Mouse (Mus musculus): ENCODE data around the gene Fkbp11. TPM values are rescaled to one million over a fixed set of nuclear protein-coding genes. Genes with fewer than 3 reads are reported as not detected.

The Fkbp11 gene
- polyA plus RNA-seq, 1 experiment: 2.1 TPM

DNA sequence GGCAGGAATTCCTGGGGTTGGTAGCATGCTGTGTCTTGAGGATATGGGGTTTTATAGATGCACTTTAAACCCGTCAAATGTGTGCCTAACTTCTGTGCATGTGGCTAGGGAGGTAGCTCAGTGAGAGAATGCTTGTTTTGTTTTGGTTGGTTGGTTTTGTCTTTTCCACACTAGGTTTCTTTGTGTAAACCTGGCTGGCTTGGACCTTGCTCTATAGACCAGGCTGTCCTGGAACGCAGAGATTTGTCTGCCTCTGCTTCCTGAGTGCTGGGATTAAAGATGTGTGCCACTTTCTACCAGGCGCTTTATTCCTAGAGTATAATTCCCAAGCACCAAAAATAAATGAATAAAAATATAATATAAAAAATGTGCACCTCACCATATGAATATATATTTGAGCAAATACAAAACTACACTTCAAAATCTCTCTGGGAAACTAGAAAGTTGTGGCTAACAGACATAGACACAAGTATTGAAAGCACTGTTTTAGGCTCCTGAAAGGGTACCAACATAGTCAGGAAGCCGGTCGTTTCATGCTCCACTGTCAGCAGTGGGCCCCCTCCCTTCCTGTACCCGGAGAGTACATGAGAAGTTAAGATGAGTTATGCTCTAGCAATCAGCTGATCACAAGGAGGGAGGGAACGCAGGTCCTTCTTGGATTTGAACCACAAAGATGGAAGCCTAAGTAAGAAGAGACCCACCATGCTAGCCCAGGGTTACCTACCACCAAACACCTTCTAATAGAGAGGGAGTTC is 2.0 kb upstream of the Fkbp11 start:
- H3K4me1 ChIP-seq (ENCODE audit: control insufficient read depth, insufficient read depth, low read length): no peaks in the 10 kb centered on the region
- TF ChIP-seq POLR2A (IDR thresholded peaks at IDR 0.05; ENCODE audit: extremely low read depth, insufficient read depth, low read length): no peak
- no peak for TF ChIP-seq CTCF (IDR thresholded peaks at IDR 0.05; ENCODE audit: extremely low read depth, insufficient read depth, low read length)
- no peak overlapping the region for H3K4me3 ChIP-seq (ENCODE audit: insufficient read depth, low read length)
- H3K27ac ChIP-seq (ENCODE audit: insufficient read depth, low read length): no peak overlapping the region

DNA sequence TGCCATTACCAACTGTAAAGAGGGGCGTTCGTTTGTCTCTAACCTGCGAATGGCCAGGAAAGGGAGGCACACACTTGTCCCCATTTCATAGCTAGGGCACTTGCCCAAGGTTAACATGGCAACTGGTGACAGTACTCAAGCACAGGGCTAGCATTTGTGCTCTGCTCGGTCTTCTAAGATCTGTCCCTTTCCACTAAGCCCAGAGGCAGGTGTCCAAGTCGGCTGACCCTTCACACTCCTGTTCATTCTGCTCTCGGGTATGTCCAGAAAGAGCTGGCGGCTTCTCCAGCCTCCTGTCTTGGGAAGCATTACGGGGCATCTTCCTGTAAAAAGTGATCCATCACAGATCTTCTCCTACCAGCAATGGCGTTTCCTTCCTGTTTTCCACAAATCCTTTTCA is 368 bp upstream of the Fkbp11 start:
- TF ChIP-seq POLR2A (IDR thresholded peaks at IDR 0.05; ENCODE audit: extremely low read depth, insufficient read depth, low read length) (no peak), CTCF (IDR thresholded peaks at IDR 0.05; ENCODE audit: extremely low read depth, insufficient read depth, low read length) (no peak)
- Histone ChIP-seq H3K4me3 (ENCODE audit: insufficient read depth, low read length) (peak overlapping the region; percentile 33; the same call in 1 of the 2 replicates), H3K4me1 (ENCODE audit: control insufficient read depth, insufficient read depth, low read length) (no peaks in the 10 kb centered on the region), H3K27ac (ENCODE audit: insufficient read depth, low read length) (no peak overlapping the region)

DNA sequence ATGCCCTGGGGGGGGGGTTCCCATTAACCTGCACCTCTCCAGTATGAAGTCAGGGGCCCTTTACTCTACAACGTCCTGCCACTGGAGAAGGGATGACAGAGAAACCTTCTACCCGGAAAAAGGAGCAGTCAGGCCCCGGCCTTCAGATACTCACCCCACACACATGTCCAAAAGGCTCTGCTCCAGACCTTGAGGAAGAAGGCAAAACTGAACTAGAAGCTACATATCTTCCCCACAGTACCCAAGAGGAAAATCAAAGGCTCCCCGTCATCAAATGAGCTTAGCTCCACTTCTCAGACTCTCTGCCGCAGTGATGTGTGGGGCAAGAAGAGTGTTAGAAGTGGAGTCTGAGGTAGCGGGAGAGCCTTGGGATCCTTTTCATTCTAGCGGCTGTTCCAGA is 1.3 kb downstream of the Fkbp11 start:
- TF ChIP-seq CTCF (IDR thresholded peaks at IDR 0.05; ENCODE audit: extremely low read depth, insufficient read depth, low read length): no peak
- TF ChIP-seq POLR2A (IDR thresholded peaks at IDR 0.05; ENCODE audit: extremely low read depth, insufficient read depth, low read length): no peak
- H3K4me1 ChIP-seq (ENCODE audit: control insufficient read depth, insufficient read depth, low read length): no peaks in the 10 kb centered on the region
- H3K4me3 ChIP-seq (ENCODE audit: insufficient read depth, low read length): no peak overlapping the region
- H3K27ac ChIP-seq (ENCODE audit: insufficient read depth, low read length): no peak overlapping the region

DNA sequence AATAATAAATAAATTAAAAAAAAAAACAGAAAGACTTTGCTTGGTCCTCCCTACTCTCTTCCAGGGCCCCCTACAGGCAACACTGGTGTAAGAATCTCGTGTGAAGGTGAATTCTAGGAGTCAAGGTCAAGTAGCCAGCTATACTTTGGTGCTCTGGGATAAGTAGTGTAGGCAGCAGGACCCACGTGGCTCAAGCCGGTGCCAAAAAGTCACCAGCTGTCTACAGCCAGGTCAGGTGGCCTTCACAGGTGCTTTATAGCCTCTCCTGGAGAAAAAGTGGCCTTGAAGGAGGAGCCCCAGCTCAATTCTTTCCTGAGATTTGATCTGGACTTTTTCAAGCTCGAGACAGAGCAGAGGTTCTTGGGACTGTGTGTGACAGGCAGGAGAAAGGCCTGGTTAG is 1.9 kb downstream of the Fkbp11 start:
- no peak overlapping the region for H3K27ac ChIP-seq (ENCODE audit: insufficient read depth, low read length)
- no peaks in the 10 kb centered on the region for H3K4me1 ChIP-seq (ENCODE audit: control insufficient read depth, insufficient read depth, low read length)
- H3K4me3 ChIP-seq (ENCODE audit: insufficient read depth, low read length): no peak overlapping the region
- TF ChIP-seq CTCF (IDR thresholded peaks at IDR 0.05; ENCODE audit: extremely low read depth, insufficient read depth, low read length) (no peak), POLR2A (IDR thresholded peaks at IDR 0.05; ENCODE audit: extremely low read depth, insufficient read depth, low read length) (no peak)

DNA sequence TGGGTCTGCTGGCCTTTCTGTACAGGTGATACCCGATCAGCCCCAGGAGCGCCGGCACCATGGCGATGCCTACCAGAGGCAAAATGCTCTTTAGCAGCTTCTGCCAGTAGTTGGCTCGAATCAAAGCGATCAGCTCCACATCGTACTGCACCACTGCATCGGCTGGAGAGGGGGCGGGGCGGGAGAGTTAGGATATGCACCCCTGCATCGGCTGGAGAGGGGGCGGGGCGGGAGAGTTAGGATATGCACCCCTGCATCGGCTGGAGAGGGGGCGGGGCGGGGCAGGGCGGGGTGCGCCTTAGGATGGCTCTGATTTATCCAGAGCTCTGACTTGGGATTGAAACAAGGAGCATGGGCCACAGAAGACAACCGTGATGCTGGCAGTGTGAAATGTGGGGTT is 3.6 kb downstream of the Fkbp11 start:
- Histone ChIP-seq H3K27ac (ENCODE audit: insufficient read depth, low read length) (no peak overlapping the region), H3K4me3 (ENCODE audit: insufficient read depth, low read length) (no peak overlapping the region), H3K4me1 (ENCODE audit: control insufficient read depth, insufficient read depth, low read length) (no peaks in the 10 kb centered on the region)
- TF ChIP-seq CTCF (IDR thresholded peaks at IDR 0.05; ENCODE audit: extremely low read depth, insufficient read depth, low read length) (no peak), POLR2A (IDR thresholded peaks at IDR 0.05; ENCODE audit: extremely low read depth, insufficient read depth, low read length) (no peak)

DNA sequence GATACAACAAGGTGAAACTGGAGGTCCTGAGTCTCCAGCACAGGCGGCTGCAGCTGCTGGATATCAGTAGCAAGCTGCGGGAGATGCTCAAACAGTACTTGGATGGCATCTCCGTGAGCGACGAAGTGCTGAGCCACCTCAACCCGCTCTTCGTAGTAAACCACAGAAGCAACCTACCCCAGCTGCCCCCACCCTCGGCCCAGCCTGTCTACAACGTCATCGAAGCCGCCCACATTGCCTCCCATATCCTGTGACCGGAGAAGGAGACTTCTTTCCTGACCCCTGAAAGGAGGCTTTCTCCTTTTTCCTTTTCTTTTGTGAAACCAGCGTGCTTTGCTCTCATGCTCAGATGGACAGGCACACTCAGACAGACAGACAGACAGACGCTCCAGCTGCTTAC is 5.1 kb downstream of the Fkbp11 start:
- Histone ChIP-seq H3K4me1 (ENCODE audit: control insufficient read depth, insufficient read depth, low read length) (no peaks in the 10 kb centered on the region), H3K4me3 (ENCODE audit: insufficient read depth, low read length) (no peak overlapping the region), H3K27ac (ENCODE audit: insufficient read depth, low read length) (no peak overlapping the region)
- no peak for TF ChIP-seq POLR2A (IDR thresholded peaks at IDR 0.05; ENCODE audit: extremely low read depth, insufficient read depth, low read length)
- no peak for TF ChIP-seq CTCF (IDR thresholded peaks at IDR 0.05; ENCODE audit: extremely low read depth, insufficient read depth, low read length)

DNA sequence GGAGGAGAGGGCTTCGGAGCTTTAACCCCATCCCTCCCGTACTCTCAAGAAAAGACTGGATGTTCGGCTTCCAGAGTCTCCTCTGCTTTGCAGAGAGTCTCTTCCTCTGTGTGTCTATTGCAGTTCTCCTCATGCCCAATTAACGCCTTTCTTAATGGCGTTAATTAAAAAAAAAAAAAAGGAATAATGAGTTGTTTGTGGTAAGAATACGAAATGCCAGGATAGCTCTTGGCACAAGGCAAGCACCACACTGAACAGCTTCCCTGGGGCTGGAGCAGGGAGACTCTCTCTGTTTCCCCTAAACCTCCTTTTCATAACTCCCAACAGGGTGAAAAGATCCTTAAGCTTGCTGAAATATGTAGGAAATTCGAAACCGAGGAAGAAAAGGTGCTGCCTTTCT is 5.8 kb downstream of the Fkbp11 start:
- Histone ChIP-seq H3K4me1 (ENCODE audit: control insufficient read depth, insufficient read depth, low read length) (no peaks in the 10 kb centered on the region), H3K4me3 (ENCODE audit: insufficient read depth, low read length) (no peak overlapping the region), H3K27ac (ENCODE audit: insufficient read depth, low read length) (no peak overlapping the region)
- TF ChIP-seq POLR2A (IDR thresholded peaks at IDR 0.05; ENCODE audit: extremely low read depth, insufficient read depth, low read length) (no peak), CTCF (IDR thresholded peaks at IDR 0.05; ENCODE audit: extremely low read depth, insufficient read depth, low read length) (no peak)

DNA sequence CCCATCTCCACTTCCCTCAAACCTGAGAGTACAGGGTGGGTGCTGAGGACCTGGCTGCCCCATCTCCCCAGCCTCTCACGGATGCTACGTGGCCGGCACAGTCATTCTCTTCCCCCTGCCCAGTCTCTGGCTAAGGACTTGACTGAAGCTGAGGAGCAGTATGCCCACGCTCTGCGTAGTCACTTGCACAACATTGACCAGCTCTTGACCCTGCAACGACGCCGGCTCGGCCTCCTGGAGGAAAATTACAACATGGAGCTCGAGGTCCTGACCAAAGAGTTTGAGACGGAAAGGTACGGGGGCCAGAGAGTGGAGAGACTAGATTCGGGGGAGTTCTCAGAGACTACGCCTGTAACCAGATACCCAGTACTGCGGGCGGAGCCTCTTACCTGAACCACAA is 10.7 kb downstream of the Fkbp11 start:
- no peaks in the 10 kb centered on the region for H3K4me1 ChIP-seq (ENCODE audit: control insufficient read depth, insufficient read depth, low read length)
- H3K27ac ChIP-seq (ENCODE audit: insufficient read depth, low read length): no peak overlapping the region
- TF ChIP-seq CTCF (IDR thresholded peaks at IDR 0.05; ENCODE audit: extremely low read depth, insufficient read depth, low read length) (no peak), POLR2A (IDR thresholded peaks at IDR 0.05; ENCODE audit: extremely low read depth, insufficient read depth, low read length) (no peak)
- H3K4me3 ChIP-seq (ENCODE audit: insufficient read depth, low read length): no peak overlapping the region

DNA sequence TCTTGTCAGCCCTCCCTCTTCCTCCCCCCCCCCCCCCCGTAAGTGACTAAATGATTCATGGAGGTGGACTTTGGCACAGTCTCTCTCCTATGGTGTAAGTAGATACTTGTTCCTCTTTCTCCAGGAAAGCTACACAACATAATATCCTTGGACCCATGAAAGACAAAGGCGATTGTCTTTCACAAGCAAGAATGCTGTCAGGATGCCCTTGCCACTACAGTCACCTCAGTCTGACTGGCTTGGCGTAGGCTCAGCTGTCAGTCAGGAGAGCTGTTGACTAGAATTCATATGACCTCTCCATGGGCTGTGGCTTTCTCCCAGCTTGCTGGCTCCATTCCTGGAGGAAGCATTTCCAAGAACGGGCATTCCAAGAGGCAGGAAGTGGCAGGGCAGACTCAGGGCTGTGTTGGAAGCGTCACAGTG is 13.8 kb downstream of the Fkbp11 start:
- no peak for TF ChIP-seq POLR2A (IDR thresholded peaks at IDR 0.05; ENCODE audit: extremely low read depth, insufficient read depth, low read length)
- TF ChIP-seq CTCF (IDR thresholded peaks at IDR 0.05; ENCODE audit: extremely low read depth, insufficient read depth, low read length): no peak
- Histone ChIP-seq H3K4me1 (ENCODE audit: control insufficient read depth, insufficient read depth, low read length) (no peaks in the 10 kb centered on the region), H3K4me3 (ENCODE audit: insufficient read depth, low read length) (no peak overlapping the region), H3K27ac (ENCODE audit: insufficient read depth, low read length) (no peak overlapping the region)

DNA sequence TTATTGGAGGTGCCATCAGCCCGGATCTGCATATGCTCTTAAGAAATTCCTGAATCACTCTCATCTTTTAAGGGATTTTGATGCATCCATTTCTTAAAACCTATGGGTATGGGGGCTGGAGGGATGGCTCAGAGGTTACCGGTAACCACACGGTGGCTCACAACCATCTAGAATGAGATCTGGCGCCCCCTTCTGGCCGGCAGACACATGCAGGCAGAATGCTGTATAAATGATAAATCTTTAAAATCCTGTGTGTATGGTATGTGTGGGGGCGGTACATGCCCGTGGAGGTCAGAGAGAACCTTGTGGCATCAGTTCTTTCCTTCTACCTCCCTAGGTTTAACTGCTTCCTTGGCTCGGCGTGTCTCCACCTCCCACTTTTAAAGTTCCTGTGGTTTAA is 17.6 kb downstream of the Fkbp11 start:
- peak; percentile 71 for TF ChIP-seq CTCF (IDR thresholded peaks at IDR 0.05; ENCODE audit: extremely low read depth, insufficient read depth, low read length)
- TF ChIP-seq POLR2A (IDR thresholded peaks at IDR 0.05; ENCODE audit: extremely low read depth, insufficient read depth, low read length): no peak
- no peaks in the 10 kb centered on the region for H3K4me1 ChIP-seq (ENCODE audit: control insufficient read depth, insufficient read depth, low read length)
- H3K27ac ChIP-seq (ENCODE audit: insufficient read depth, low read length): no peak overlapping the region
- H3K4me3 ChIP-seq (ENCODE audit: insufficient read depth, low read length): no peak overlapping the region

All from cortical plate, adult 2 months (tissue).